Comparison of ENCODE assay signal across 8 mouse cellular contexts in genomic region chr12:21778717-21779116, GRCm38 (mm10).
DNase-seq lines count a peak whose midpoint lies in the region; ATAC-seq lines count a peak whose summit lies in the region.
"Not testable (repeated sequence)": the region's sequence is repeated elsewhere in the genome, so short reads cannot be mapped to it uniquely, and the experiment has no call there.

No protein-coding gene starts in this region.

- DNase-seq in WW6 (ENCODE audit: low read depth, low spot score) (peak; percentile 22), liver (peak; percentile 45)
- not testable (repeated sequence) for DNase-seq in heart, embryonic 10.5 days (ENCODE audit: low spot score)
- DNase-seq in heart, postnatal 4 days: peak; percentile 9

- not testable (repeated sequence) for H3K27me3 ChIP-seq in embryonic facial prominence, embryonic 13.5 days; heart, embryonic 10.5 days (ENCODE audit: insufficient read depth, poor library complexity, severe bottlenecking); kidney, embryonic 14.5 days (ENCODE audit: control insufficient read depth, insufficient read depth, low read length); lung, embryonic 16.5 days (ENCODE audit: control insufficient read depth, insufficient read depth, low read depth, low read length); stomach, embryonic 15.5 days (replicated peaks)

- not testable (repeated sequence) for H3K4me1 ChIP-seq in embryonic facial prominence, embryonic 13.5 days; heart, embryonic 10.5 days; kidney, embryonic 14.5 days (ENCODE audit: control insufficient read depth, insufficient read depth, low read length); lung, embryonic 16.5 days (replicated peaks; ENCODE audit: control insufficient read depth, insufficient read depth, low read length); stomach, embryonic 15.5 days

- H3K9ac ChIP-seq in embryonic facial prominence, embryonic 13.5 days; kidney, embryonic 14.5 days (ENCODE audit: low read depth, low read length); lung, embryonic 16.5 days (ENCODE audit: low read length); stomach, embryonic 15.5 days: not testable (repeated sequence)

- ATAC-seq in embryonic facial prominence, embryonic 13.5 days (ENCODE audit: insufficient number of reproducible peaks, insufficient read depth, low FRiP score, low TSS enrichment, low read depth); kidney, embryonic 14.5 days (ENCODE audit: low FRiP score, low TSS enrichment); lung, embryonic 16.5 days (ENCODE audit: low read depth); stomach, embryonic 15.5 days (ENCODE audit: insufficient read depth, low FRiP score, low read depth): not testable (repeated sequence)

- not testable (repeated sequence) for H3K9me3 ChIP-seq in embryonic facial prominence, embryonic 13.5 days; heart, embryonic 10.5 days; kidney, embryonic 14.5 days (ENCODE audit: control insufficient read depth, low read length); lung, embryonic 16.5 days (ENCODE audit: control insufficient read depth, low read length); stomach, embryonic 15.5 days

- 7% methylated on average over 38 of the region's 45 CpGs for WGBS in embryonic facial prominence, embryonic 13.5 days
- WGBS in heart, embryonic 10.5 days: 2% methylated on average over 29 of the region's 45 CpGs
- WGBS in kidney, embryonic 14.5 days: 3% methylated on average over 18 of the region's 45 CpGs
- 4% methylated on average over 11 of the region's 45 CpGs for WGBS in lung, embryonic 16.5 days
- 3% methylated on average over 26 of the region's 45 CpGs for WGBS in stomach, embryonic 15.5 days

- not testable (repeated sequence) for H3K27ac ChIP-seq in embryonic facial prominence, embryonic 13.5 days; heart, embryonic 10.5 days; kidney, embryonic 14.5 days (ENCODE audit: low read depth, low read length); lung, embryonic 16.5 days (ENCODE audit: low read length); stomach, embryonic 15.5 days

- H3K4me2 ChIP-seq in embryonic facial prominence, embryonic 13.5 days: peak overlapping the region; percentile 37
- peak overlapping the region; percentile 29 for H3K4me2 ChIP-seq in kidney, embryonic 14.5 days (replicated peaks; ENCODE audit: low read depth, low read length)
- peak overlapping the region; percentile 39 for H3K4me2 ChIP-seq in lung, embryonic 16.5 days (ENCODE audit: low read depth, low read length)
- peak overlapping the region; percentile 37 for H3K4me2 ChIP-seq in stomach, embryonic 15.5 days

- peak overlapping the region; percentile 19; the same call in 1 of the 2 replicates for H3K4me3 ChIP-seq in embryonic facial prominence, embryonic 13.5 days
- H3K4me3 ChIP-seq in heart, embryonic 10.5 days: peak overlapping the region; percentile 51
- H3K4me3 ChIP-seq in kidney, embryonic 14.5 days (ENCODE audit: low read length): peak overlapping the region; percentile 20
- H3K4me3 ChIP-seq in lung, embryonic 16.5 days (ENCODE audit: low read length): peak overlapping the region; percentile 33
- peak overlapping the region; percentile 28 for H3K4me3 ChIP-seq in stomach, embryonic 15.5 days (replicated peaks)

- not testable (repeated sequence) for H3K36me3 ChIP-seq in embryonic facial prominence, embryonic 13.5 days; heart, embryonic 10.5 days; kidney, embryonic 14.5 days (ENCODE audit: control insufficient read depth, insufficient read depth, low read length); lung, embryonic 16.5 days (ENCODE audit: control insufficient read depth, insufficient read depth, low read length); stomach, embryonic 15.5 days
